ENCODE assay signal across 23 mouse cellular contexts in the genomic region with DNA sequence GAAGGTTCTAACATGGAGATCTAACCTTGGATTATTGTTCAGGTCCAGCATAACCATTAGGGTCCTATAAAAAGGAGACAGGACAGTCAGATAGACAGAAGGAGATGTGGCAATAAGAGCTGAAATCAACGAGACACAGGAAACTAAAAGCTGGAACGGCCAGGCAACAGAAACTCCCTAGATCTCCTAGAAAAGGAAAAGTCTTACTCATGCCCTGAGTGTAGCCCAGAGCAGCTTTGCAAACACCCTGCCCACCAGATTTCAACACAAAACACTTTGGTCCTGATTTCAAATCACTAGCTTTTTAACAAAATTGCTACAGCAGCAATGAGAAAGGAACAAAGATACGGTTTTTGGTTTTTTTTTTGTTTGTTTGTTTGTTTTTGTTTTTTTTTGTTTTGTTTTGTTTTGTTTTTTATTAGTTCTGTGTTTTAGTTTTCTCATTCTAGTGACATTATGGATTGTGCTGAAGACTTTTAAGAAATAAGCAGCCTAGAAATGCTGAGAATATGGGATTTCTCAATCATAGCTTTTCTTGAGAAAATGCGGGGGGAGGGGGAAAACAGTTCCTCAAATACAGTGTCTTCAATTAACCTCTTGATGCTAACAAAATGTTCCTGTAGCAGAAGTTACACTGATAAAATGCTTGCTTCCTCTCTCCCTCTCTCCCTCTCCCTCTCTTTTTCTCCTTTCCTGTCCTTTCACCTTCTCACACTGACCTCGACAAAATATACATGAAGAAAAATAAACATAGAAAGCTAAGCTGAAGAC. TPM values are rescaled to one million over a fixed set of nuclear protein-coding genes. Genes with fewer than 3 reads are reported as not detected.
A peak's percentile ranks its signal among the peaks of the same experiment; 100 is the strongest.
DNase-seq lines count a peak whose midpoint lies in the region; ATAC-seq and TF ChIP-seq lines count a peak whose summit lies in the region.
"Had no signal": no experiment of that assay in that cellular context is flagged by ENCODE, and none has a peak within 500 bp of the region (broad histone marks: within the 10 kb centered on the region; RNA-seq: fewer than 3 reads in every experiment).

No protein-coding gene starts in this region.

- no peaks in the 10 kb centered on the region for H3K9me3 ChIP-seq in liver, embryonic 12.5 days (replicated peaks)
- H3K9me3 ChIP-seq: embryonic facial prominence, embryonic 12.5 days; heart, embryonic 10.5 days; hindbrain, embryonic 12.5 days had no signal

- no peak overlapping the region for H3K4me3 ChIP-seq in liver, adult 2 months (ENCODE audit: insufficient read depth, low read depth, low read length)
- no peak overlapping the region for H3K4me3 ChIP-seq in liver, embryonic 12.5 days
- no peak overlapping the region for H3K4me3 ChIP-seq in lung, adult 2 months (replicated peaks; ENCODE audit: extremely low read depth, low read depth, low read length)
- H3K4me3 ChIP-seq in macrophage (ENCODE audit: inconsistent target) = no peak overlapping the region
- H3K4me3 ChIP-seq: embryonic facial prominence, embryonic 12.5 days; heart, embryonic 10.5 days; hindbrain, embryonic 12.5 days had no signal

- DNase-seq in liver, adult 2 months (ENCODE audit: extremely low read depth, low read depth, low spot score) = peak; percentile 37
- peak; percentile 26 for DNase-seq in lung, postnatal 25 days (ENCODE audit: low spot score)
- no peak for DNase-seq in lung, adult 2 months
- DNase-seq in frontal cortex, postnatal 10 days (ENCODE audit: low spot score in 2 of 2) = no peak
- DNase-seq in c-Kit-positive CD71-positive TER-119-positive erythroid progenitor cells, embryonic 14.5 days (ENCODE audit: low spot score) = no peak
- no peak for DNase-seq in spleen, adult 18-20 months
- DNase-seq: adrenal gland, postnatal 14 days; cerebellum, adult 8-10 months; cerebellum, postnatal 14 days; gastrocnemius, postnatal 14 days; heart, postnatal 10 days; heart, postnatal 4 days had no signal

- no peak overlapping the region for H3K9ac ChIP-seq in liver, adult 2 months (ENCODE audit: low read depth, low read length)
- no peak overlapping the region for H3K9ac ChIP-seq in liver, embryonic 12.5 days
- H3K9ac ChIP-seq: embryonic facial prominence, embryonic 12.5 days; hindbrain, embryonic 12.5 days had no signal

- TF ChIP-seq POLR2A in liver, adult 2 months (IDR thresholded peaks at IDR 0.05; ENCODE audit: extremely low read depth, insufficient read depth, low read length) = no peak
- TF ChIP-seq POLR2A in lung, adult 2 months (IDR thresholded peaks at IDR 0.05; ENCODE audit: borderline replicate concordance, extremely low read depth, low read depth, low read length) = no peak

- H3K27me3 ChIP-seq in liver, adult 2 months (ENCODE audit: control insufficient read depth, insufficient read depth, low read length) = no peaks in the 10 kb centered on the region
- no peaks in the 10 kb centered on the region for H3K27me3 ChIP-seq in liver, embryonic 12.5 days (replicated peaks)
- H3K27me3 ChIP-seq: CH12.LX; embryonic facial prominence, embryonic 12.5 days; hindbrain, embryonic 12.5 days; Patski had no signal

- H3K36me3 ChIP-seq in liver, adult 2 months (ENCODE audit: control insufficient read depth, insufficient read depth, low read length) = no peaks in the 10 kb centered on the region
- H3K36me3 ChIP-seq in liver, embryonic 12.5 days = no peaks in the 10 kb centered on the region
- H3K36me3 ChIP-seq in macrophage (ENCODE audit: inconsistent target) = no peaks in the 10 kb centered on the region
- H3K36me3 ChIP-seq: embryonic facial prominence, embryonic 12.5 days; heart, embryonic 10.5 days; hindbrain, embryonic 12.5 days had no signal

- ATAC-seq in liver, embryonic 12.5 days = no peak
- ATAC-seq: activated CD4-positive, CD25-positive, alpha-beta regulatory T cell, adult 4 months; forebrain, embryonic 16.5 days; hindbrain, embryonic 16.5 days; Patski had no signal

- no peak overlapping the region for H3K4me2 ChIP-seq in liver, embryonic 12.5 days
- H3K4me2 ChIP-seq: embryonic facial prominence, embryonic 12.5 days; hindbrain, embryonic 12.5 days had no signal

- no peak overlapping the region for H3K27ac ChIP-seq in liver, adult 2 months (replicated peaks; ENCODE audit: insufficient read depth, low read depth, low read length)
- no peak overlapping the region for H3K27ac ChIP-seq in liver, embryonic 12.5 days
- peak overlapping the region; percentile 56 for H3K27ac ChIP-seq in macrophage
- H3K27ac ChIP-seq: embryonic facial prominence, embryonic 12.5 days; heart, embryonic 10.5 days; hindbrain, embryonic 12.5 days had no signal

- TF ChIP-seq CTCF in liver, adult 2 months (IDR thresholded peaks at IDR 0.05; ENCODE audit: low read depth, low read length) = no peak
- no peak for TF ChIP-seq CTCF in lung, adult 2 months (IDR thresholded peaks at IDR 0.05; ENCODE audit: insufficient read depth, low read length)

- H3K79me2 ChIP-seq in liver, adult 2 months (ENCODE audit: control insufficient read depth, insufficient read depth, low read length) = no peaks in the 10 kb centered on the region
- peaks cover 91% of the 10 kb centered on the region for H3K79me2 ChIP-seq in macrophage (ENCODE audit: inconsistent target)

- 60% methylated on average over 5 of the region's 5 CpGs for WGBS in liver, adult 2 months
- WGBS in liver, embryonic 12.5 days (ENCODE audit: insufficient replicate concordance) = 47% methylated on average over 5 of the region's 5 CpGs
- WGBS in lung, adult 2 months = 58% methylated on average over 5 of the region's 5 CpGs
- WGBS in macrophage (ENCODE audit: missing documents) = 22% methylated on average over 5 of the region's 5 CpGs

- H3K4me1 ChIP-seq in liver, adult 2 months (ENCODE audit: control insufficient read depth, insufficient read depth, low read length) = no peaks in the 10 kb centered on the region
- no peaks in the 10 kb centered on the region for H3K4me1 ChIP-seq in liver, embryonic 12.5 days
- H3K4me1 ChIP-seq in lung, adult 2 months (ENCODE audit: control insufficient read depth, insufficient read depth, low read length) = no peaks in the 10 kb centered on the region
- H3K4me1 ChIP-seq: embryonic facial prominence, embryonic 12.5 days; heart, embryonic 10.5 days; hindbrain, embryonic 12.5 days had no signal

RNA-seq across cellular contexts. Expression of gene Tfec, which starts 14.5 kb away (rescaled TPM):
- total RNA-seq in liver, adult 2 months (2014; rRNA removed) = 5.5 and 6.6 TPM in 2 replicates
- 0.55 and 0.99 TPM in 2 replicates for polyA plus RNA-seq in liver, adult 2 months (2012; rRNA removed)
- 2.9 and 3.7 TPM in 2 replicates for polyA plus RNA-seq in liver, embryonic 12.5 days (2016; fragmentation: Nextera tagmentation; extraction: Ambion mirVana)
- polyA plus RNA-seq in lung, adult 2 months (2012; rRNA removed) = 2.6 and 4.4 TPM in 2 replicates
- 1,000 to 10,000 TPM in 5 of 26 experiments, 100 to 1,000 TPM in 20, 10 to 100 TPM in 1; 95.3 to 2,772 (median 187) TPM for total RNA-seq in macrophage (2018; cell fraction: chromatin; rRNA removed)
- total RNA-seq in macrophage (2018; cell fraction: cytosol; rRNA removed) = 100 to 1,000 TPM in 6 of 26 experiments, 10 to 100 TPM in 20; 23.4 to 258 (median 41.3) TPM
- 1,000 to 10,000 TPM in 3 of 26 experiments, 100 to 1,000 TPM in 17, 10 to 100 TPM in 6; 54.9 to 1,374 (median 196) TPM for total RNA-seq in macrophage (2018; cell fraction: nucleus; rRNA removed)
- polyA plus RNA-seq in macrophage (2018) = 28.9 to 54.2 TPM (median 42.6 TPM) in 3 replicates
- total RNA-seq: CH12.LX; gastrocnemius, adult 18-20 months had no signal
- polyA plus RNA-seq: activated CD4-positive, CD25-positive, alpha-beta regulatory T cell, adult 4 months; Patski had no signal

Comparison
In these comparisons a context has a peak if more than half of its experiments do, and no peak if none do; other contexts are left out.
1. DNase-seq: peak in liver, adult 2 months (single experiment) and lung, postnatal 25 days (single experiment); none in lung, adult 2 months (single experiment), frontal cortex, postnatal 10 days (0 of 2), c-Kit-positive CD71-positive TER-119-positive erythroid progenitor cells, embryonic 14.5 days (single experiment) and spleen, adult 18-20 months (0 of 2).